Mouse (Mus musculus): Measurements from ENCODE around the gene Tomm7. TPM values are rescaled to one million over a fixed set of nuclear protein-coding genes. Genes with fewer than 3 reads are reported as not detected.
"Not testable (repeated sequence)": the region's sequence is repeated elsewhere in the genome, so short reads cannot be mapped to it uniquely, and the experiment has no call there.

Gene Tomm7
- polyA plus RNA-seq (2011; ENCODE audit: insufficient read depth, insufficient read length, low replicate concordance, missing spikeins): 42.3 and 61.4 TPM in 2 replicates

GRCm38 (mm10) chr5:23843674-23844530 lies at the start of gene Tomm7:
Gene Tomm7, minus strand, starts transcription at chr5:23844161.
- peak within 1 kb of the TSS; percentile 86 for H3K4me3 ChIP-seq (replicated peaks; ENCODE audit: control insufficient read depth, low read depth, low read length)
- peak within 1 kb of the TSS; percentile 55 for H3K27ac ChIP-seq (ENCODE audit: control insufficient read depth, insufficient read depth, low read depth, low read length, poor library complexity)
- under 1% methylated on average over 44 of the region's 44 CpGs for WGBS
- no peaks in the 10 kb centered on the region; the same call in 1 of the 2 replicates for H3K4me1 ChIP-seq (ENCODE audit: control insufficient read depth, insufficient read depth, low read length)
- TF ChIP-seq POLR2A (IDR thresholded peaks at IDR 0.05; ENCODE audit: borderline replicate concordance, control insufficient read depth, low read depth, low read length) (peak; percentile 88; the same call in 1 of the 2 replicates), CTCF (IDR thresholded peaks at IDR 0.05; ENCODE audit: control insufficient read depth, insufficient read depth, low read length) (no peak)

GRCm38 (mm10) chr5:23893156-23893863 lies 49.3 kb upstream of the Tomm7 start:
- WGBS: 64% methylated on average over 5 of the region's 5 CpGs
- TF ChIP-seq POLR2A (IDR thresholded peaks at IDR 0.05; ENCODE audit: borderline replicate concordance, control insufficient read depth, low read depth, low read length) (no peak), CTCF (IDR thresholded peaks at IDR 0.05; ENCODE audit: control insufficient read depth, insufficient read depth, low read length) (no peak)
- H3K4me3 ChIP-seq (replicated peaks; ENCODE audit: control insufficient read depth, low read depth, low read length): no peak overlapping the region
- peaks cover 4% of the 10 kb centered on the region for H3K4me1 ChIP-seq (ENCODE audit: control insufficient read depth, insufficient read depth, low read length)
- H3K27ac ChIP-seq (ENCODE audit: control insufficient read depth, insufficient read depth, low read depth, low read length, poor library complexity): no peak overlapping the region

- Histone ChIP-seq H3K4me1 (ENCODE audit: control insufficient read depth, insufficient read depth, low read length) (peaks cover 4% of the 10 kb centered on the region), H3K27ac (ENCODE audit: control insufficient read depth, insufficient read depth, low read depth, low read length, poor library complexity) (no peak overlapping the region), H3K4me3 (replicated peaks; ENCODE audit: control insufficient read depth, low read depth, low read length) (no peak overlapping the region)
- WGBS: 44% methylated on average over 10 of the region's 10 CpGs
- TF ChIP-seq POLR2A (IDR thresholded peaks at IDR 0.05; ENCODE audit: borderline replicate concordance, control insufficient read depth, low read depth, low read length): no peak
- TF ChIP-seq CTCF (IDR thresholded peaks at IDR 0.05; ENCODE audit: control insufficient read depth, insufficient read depth, low read length): peak; percentile 50; the same call in 1 of the 2 replicates
These were observed 46.8 kb upstream of the Tomm7 start for GRCm38 (mm10) chr5:23890734-23891133.

GRCm38 (mm10) chr5:23889461-23889860 lies 45.5 kb upstream of the Tomm7 start:
- WGBS: 81% methylated on average over 4 of the region's 4 CpGs
- Histone ChIP-seq H3K4me1 (ENCODE audit: control insufficient read depth, insufficient read depth, low read length) (peaks cover 3% of the 10 kb centered on the region), H3K27ac (ENCODE audit: control insufficient read depth, insufficient read depth, low read depth, low read length, poor library complexity) (no peak overlapping the region), H3K4me3 (replicated peaks; ENCODE audit: control insufficient read depth, low read depth, low read length) (no peak overlapping the region)
- TF ChIP-seq POLR2A (IDR thresholded peaks at IDR 0.05; ENCODE audit: borderline replicate concordance, control insufficient read depth, low read depth, low read length) (no peak), CTCF (IDR thresholded peaks at IDR 0.05; ENCODE audit: control insufficient read depth, insufficient read depth, low read length) (no peak)

- Histone ChIP-seq H3K4me1 (ENCODE audit: control insufficient read depth, insufficient read depth, low read length) (no peaks in the 10 kb centered on the region; the same call in 1 of the 2 replicates), H3K27ac (ENCODE audit: control insufficient read depth, insufficient read depth, low read depth, low read length, poor library complexity) (no peak overlapping the region), H3K4me3 (replicated peaks; ENCODE audit: control insufficient read depth, low read depth, low read length) (no peak overlapping the region)
- TF ChIP-seq CTCF (IDR thresholded peaks at IDR 0.05; ENCODE audit: control insufficient read depth, insufficient read depth, low read length) (no peak), POLR2A (IDR thresholded peaks at IDR 0.05; ENCODE audit: borderline replicate concordance, control insufficient read depth, low read depth, low read length) (no peak)
- 35% methylated on average over 3 of the region's 3 CpGs for WGBS
These were observed 43.1 kb upstream of the Tomm7 start for GRCm38 (mm10) chr5:23887111-23887510.

- 26% methylated on average over 5 of the region's 5 CpGs for WGBS
- TF ChIP-seq CTCF (IDR thresholded peaks at IDR 0.05; ENCODE audit: control insufficient read depth, insufficient read depth, low read length): no peak
- TF ChIP-seq POLR2A (IDR thresholded peaks at IDR 0.05; ENCODE audit: borderline replicate concordance, control insufficient read depth, low read depth, low read length): no peak
- Histone ChIP-seq H3K4me1 (ENCODE audit: control insufficient read depth, insufficient read depth, low read length) (peaks cover 4% of the 10 kb centered on the region), H3K4me3 (replicated peaks; ENCODE audit: control insufficient read depth, low read depth, low read length) (peak overlapping the region; percentile 29), H3K27ac (ENCODE audit: control insufficient read depth, insufficient read depth, low read depth, low read length, poor library complexity) (peak overlapping the region; percentile 72)
These were observed 30.5 kb upstream of the Tomm7 start for GRCm38 (mm10) chr5:23874457-23874856.

- H3K4me3 ChIP-seq (replicated peaks; ENCODE audit: control insufficient read depth, low read depth, low read length): no peak overlapping the region
- TF ChIP-seq CTCF (IDR thresholded peaks at IDR 0.05; ENCODE audit: control insufficient read depth, insufficient read depth, low read length): no peak
- no peak for TF ChIP-seq POLR2A (IDR thresholded peaks at IDR 0.05; ENCODE audit: borderline replicate concordance, control insufficient read depth, low read depth, low read length)
- WGBS: 67% methylated on average over 6 of the region's 6 CpGs
- H3K4me1 ChIP-seq (ENCODE audit: control insufficient read depth, insufficient read depth, low read length): peaks cover 4% of the 10 kb centered on the region
- no peak overlapping the region for H3K27ac ChIP-seq (ENCODE audit: control insufficient read depth, insufficient read depth, low read depth, low read length, poor library complexity)
These were observed 28.6 kb upstream of the Tomm7 start for GRCm38 (mm10) chr5:23872586-23872985.

- not testable (repeated sequence) for H3K4me3 ChIP-seq (replicated peaks; ENCODE audit: control insufficient read depth, low read depth, low read length); H3K4me1 ChIP-seq (ENCODE audit: control insufficient read depth, insufficient read depth, low read length); H3K27ac ChIP-seq (ENCODE audit: control insufficient read depth, insufficient read depth, low read depth, low read length, poor library complexity)
- WGBS: 77% methylated on average over 2 of the region's 2 CpGs
These were observed 27.4 kb upstream of the Tomm7 start for GRCm38 (mm10) chr5:23871323-23871722.
